Mouse (Mus musculus): Measurements from ENCODE around the gene Map3k12. TPM values are rescaled to one million over a fixed set of nuclear protein-coding genes. Genes with fewer than 3 reads are reported as not detected.

Map3k12 gene
- polyA plus RNA-seq, 1 experiment from 2014 or later = 58.3 TPM

DNA sequence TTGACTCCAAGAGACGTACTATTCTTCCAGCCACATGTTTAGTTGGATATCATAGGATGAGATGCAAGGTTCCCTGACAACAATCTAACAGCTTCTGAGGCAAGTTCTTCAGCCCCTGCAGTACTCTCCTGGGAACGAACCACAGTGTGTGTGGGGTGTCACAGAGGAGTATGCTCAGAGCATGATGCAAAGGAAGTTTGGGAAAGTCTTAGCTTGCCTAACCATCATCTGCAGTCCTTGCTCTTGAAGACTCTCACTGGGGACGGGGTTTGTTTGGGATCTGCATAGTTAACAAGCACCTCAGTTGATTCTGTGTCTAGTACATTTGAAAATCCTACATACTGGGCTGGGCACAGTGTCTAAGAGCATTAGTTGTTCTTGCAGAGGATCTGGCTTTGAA lies 8.5 kb downstream of the Map3k12 start:
- no peak overlapping the region for H3K9ac ChIP-seq
- no peak overlapping the region for H3K27ac ChIP-seq (replicated peaks)
- no peak overlapping the region for H3K4me2 ChIP-seq
- H3K36me3 ChIP-seq = peaks cover 30% of the 10 kb centered on the region
- ATAC-seq (ENCODE audit: low FRiP score, low read depth) = no peak
- WGBS = 91% methylated on average over 3 of the region's 3 CpGs
- H3K27me3 ChIP-seq = no peaks in the 10 kb centered on the region
- H3K4me3 ChIP-seq = no peak overlapping the region
- no peaks in the 10 kb centered on the region for H3K9me3 ChIP-seq
- H3K4me1 ChIP-seq (replicated peaks) = peaks cover 49% of the 10 kb centered on the region

DNA sequence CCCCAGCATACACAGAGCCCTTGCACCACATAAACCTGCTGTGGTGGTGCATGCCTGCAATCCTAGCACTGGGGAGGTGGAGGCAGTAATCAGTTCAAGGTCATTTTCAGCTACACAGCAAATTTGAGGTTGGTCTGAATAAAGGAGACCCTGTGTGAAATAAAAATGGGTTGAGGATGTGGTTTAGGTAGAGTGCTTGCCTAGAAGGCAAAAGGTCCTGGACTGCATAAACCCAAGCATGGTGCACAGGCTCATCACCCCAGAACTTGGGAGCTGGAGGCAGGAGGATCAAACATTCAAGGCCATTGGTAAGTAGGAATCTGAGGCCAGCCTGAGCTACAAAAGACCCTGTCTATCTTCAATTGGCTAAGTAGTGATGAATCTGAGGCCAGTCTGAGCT lies 9.3 kb downstream of the Map3k12 start:
- Histone ChIP-seq H3K9me3 (no peaks in the 10 kb centered on the region), H3K4me1 (replicated peaks) (peaks cover 42% of the 10 kb centered on the region), H3K27ac (replicated peaks) (no peak overlapping the region), H3K9ac (no peak overlapping the region), H3K4me3 (no peak overlapping the region), H3K36me3 (peaks cover 38% of the 10 kb centered on the region), H3K27me3 (no peaks in the 10 kb centered on the region), H3K4me2 (no peak overlapping the region)
- no peak for ATAC-seq (ENCODE audit: low FRiP score, low read depth)

DNA sequence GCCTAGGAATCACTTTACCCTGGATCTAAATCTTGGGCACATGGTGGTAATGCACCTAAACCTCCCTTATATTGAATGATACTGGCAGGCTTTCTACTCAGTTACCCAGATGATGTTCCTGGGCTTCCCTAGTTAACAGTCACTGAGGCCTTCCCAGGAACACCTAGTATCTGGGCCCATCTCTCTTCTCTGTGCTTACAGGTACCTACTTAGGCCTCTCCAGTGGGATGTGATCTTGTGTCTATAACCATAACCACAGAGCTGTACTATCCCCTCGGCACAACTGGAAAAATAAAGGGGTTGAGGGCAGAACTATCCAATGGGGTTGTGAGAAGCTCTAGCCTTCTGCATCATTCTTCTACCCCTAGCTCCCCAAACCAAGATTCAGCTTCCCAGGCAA lies 10.0 kb downstream of the Map3k12 start:
- WGBS = 94% methylated on average over 1 of the region's 1 CpGs
- Histone ChIP-seq H3K27ac (replicated peaks) (no peak overlapping the region), H3K27me3 (no peaks in the 10 kb centered on the region), H3K9me3 (no peaks in the 10 kb centered on the region), H3K4me1 (replicated peaks) (peaks cover 35% of the 10 kb centered on the region), H3K4me2 (no peak overlapping the region), H3K9ac (no peak overlapping the region), H3K4me3 (no peak overlapping the region), H3K36me3 (peaks cover 45% of the 10 kb centered on the region)
- no peak for ATAC-seq (ENCODE audit: low FRiP score, low read depth)

DNA sequence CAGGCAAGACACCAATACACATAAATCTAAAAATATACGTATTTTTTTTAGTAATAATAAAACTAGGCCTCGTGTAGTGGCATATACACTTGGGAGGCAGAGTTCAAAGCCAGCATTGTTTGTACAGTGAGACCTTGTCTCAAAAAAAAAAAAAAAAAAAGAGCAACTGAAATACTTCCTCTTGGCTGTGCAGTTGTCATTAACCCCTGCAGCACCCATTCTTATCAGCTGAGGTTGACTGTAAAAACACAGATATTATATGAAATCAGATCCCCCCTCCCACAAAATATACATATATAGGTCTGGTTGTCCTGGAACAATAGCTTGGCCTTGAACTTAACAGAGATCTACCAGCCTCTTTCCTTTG lies 10.4 kb downstream of the Map3k12 start:
- no peak overlapping the region for H3K9ac ChIP-seq
- 60% methylated on average over 2 of the region's 2 CpGs for WGBS
- no peaks in the 10 kb centered on the region for H3K27me3 ChIP-seq
- no peak overlapping the region for H3K4me3 ChIP-seq
- no peak overlapping the region for H3K27ac ChIP-seq (replicated peaks)
- H3K36me3 ChIP-seq = peaks cover 49% of the 10 kb centered on the region
- H3K4me1 ChIP-seq (replicated peaks) = peaks cover 31% of the 10 kb centered on the region
- H3K9me3 ChIP-seq = no peaks in the 10 kb centered on the region
- no peak overlapping the region for H3K4me2 ChIP-seq
- no peak for ATAC-seq (ENCODE audit: low FRiP score, low read depth)

DNA sequence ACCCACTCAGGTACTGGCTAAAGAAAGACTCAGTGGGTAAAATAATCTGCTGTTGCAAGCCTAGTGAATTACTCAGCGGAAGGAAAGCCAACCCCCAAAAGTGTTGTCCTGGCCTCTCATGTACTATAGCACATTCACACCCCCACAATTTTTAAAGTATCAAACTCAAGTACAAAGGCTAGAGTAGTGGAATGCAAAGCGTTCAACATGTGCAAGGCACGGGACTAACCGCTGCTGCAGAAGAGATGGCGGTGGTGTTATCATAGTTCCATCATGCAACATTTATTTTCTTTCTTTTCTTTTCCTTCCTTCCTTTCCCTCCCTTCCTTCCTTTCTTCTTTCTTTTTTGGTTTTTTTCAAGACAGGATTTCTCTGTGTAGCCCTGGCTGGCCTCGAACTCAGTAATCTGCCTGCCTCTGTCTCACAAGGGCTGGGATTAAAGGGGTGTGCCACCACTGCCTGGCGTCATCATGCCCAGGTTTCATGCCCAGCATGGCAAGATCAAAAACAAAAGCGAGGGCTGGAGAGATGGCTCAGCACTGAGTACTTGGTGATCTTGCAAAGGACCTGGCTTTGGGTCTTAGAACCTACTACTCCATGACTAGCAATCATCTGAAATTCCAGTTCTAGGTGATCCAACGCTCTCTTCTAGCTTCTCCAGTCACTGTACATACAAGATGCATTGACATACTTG lies 10.9 kb downstream of the Map3k12 start:
- Histone ChIP-seq H3K9me3 (no peaks in the 10 kb centered on the region), H3K4me2 (no peak overlapping the region), H3K27ac (replicated peaks) (no peak overlapping the region), H3K4me1 (replicated peaks) (peaks cover 26% of the 10 kb centered on the region), H3K27me3 (no peaks in the 10 kb centered on the region), H3K4me3 (no peak overlapping the region), H3K36me3 (peaks cover 54% of the 10 kb centered on the region), H3K9ac (no peak overlapping the region)
- 85% methylated on average over 9 of the region's 9 CpGs for WGBS
- ATAC-seq (ENCODE audit: low FRiP score, low read depth) = no peak

DNA sequence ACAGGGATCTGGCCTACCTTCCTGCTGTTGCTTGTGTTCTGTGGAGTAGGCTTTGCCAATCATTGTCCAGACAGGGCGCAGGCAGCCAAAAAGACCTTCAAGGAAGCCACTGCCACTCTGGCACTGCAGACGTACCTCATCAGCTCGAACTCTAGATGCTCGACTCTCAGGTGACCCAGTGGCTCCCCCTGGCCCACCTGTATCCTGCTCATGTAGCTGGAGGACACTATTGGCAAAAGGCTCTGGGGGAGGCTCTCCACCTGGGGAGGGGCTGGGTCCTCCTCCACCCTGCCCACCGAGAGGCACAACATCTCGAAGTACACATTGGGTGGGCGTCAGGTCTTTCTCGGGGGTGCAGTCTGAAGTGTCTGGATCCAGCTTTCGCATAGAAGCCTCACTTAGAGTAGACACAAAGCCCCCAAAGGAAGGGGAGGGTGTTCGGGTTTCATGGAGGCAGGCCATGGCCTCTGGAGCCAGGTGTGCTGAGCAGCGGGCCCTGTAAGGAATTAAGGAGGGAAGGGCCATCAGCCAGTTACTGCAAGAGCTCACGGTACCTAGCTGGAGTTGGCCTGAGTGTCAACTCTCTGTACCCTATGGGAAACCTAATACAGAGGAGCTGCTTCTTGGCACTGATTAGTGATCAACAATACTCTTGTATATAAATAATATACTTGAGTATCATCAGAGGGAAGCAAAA lies 11.6 kb downstream of the Map3k12 start:
- 75% methylated on average over 12 of the region's 12 CpGs for WGBS
- no peaks in the 10 kb centered on the region for H3K9me3 ChIP-seq
- no peaks in the 10 kb centered on the region for H3K27me3 ChIP-seq
- H3K4me1 ChIP-seq (replicated peaks) = peaks cover 20% of the 10 kb centered on the region
- no peak overlapping the region for H3K4me2 ChIP-seq
- H3K4me3 ChIP-seq = no peak overlapping the region
- ATAC-seq (ENCODE audit: low FRiP score, low read depth) = no peak
- H3K9ac ChIP-seq = no peak overlapping the region
- peaks cover 61% of the 10 kb centered on the region for H3K36me3 ChIP-seq
- H3K27ac ChIP-seq (replicated peaks) = no peak overlapping the region

DNA sequence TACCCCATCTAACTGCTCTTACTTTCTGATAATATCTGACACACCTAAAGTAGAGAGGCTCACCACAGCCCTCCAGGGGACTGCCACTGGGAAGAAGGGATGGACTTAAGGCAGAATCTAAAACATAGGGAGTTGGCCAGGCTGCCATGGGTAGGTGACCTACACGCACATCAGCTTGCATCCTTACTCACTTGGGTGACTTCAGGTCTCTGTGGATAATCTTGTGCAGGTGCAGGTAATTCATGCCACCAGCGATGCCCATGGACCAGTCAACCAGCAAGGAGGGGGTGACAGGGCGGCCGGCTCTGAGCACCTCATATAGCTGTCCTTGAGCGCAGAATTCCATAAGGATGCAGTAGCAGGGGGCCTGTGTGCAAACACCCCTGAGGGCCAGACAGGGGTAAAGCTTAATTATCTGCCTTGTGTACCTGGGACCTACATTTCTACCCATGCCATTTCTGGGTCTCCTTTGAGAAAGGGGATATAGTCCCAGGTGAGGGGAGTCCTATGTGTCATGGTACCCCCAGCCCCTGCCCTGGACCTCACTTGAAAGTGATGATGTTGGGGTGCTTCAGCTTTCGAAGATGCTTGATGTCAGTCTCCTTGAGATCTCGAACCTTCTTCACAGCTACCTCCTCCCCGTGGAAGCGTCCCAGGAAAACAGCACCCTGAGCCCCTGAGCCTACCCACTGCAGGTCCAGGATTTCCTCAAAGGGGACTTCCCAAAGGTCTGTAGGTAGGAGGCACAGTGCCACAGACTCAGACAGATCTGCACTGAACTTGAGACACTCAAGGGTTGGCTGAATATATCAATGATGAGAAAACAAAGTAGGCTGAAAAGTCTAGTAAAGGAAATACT lies 12.7 kb downstream of the Map3k12 start:
- Histone ChIP-seq H3K27me3 (no peaks in the 10 kb centered on the region), H3K36me3 (peaks cover 72% of the 10 kb centered on the region), H3K9me3 (no peaks in the 10 kb centered on the region), H3K9ac (no peak overlapping the region), H3K4me3 (no peak overlapping the region), H3K4me1 (replicated peaks) (peaks cover 10% of the 10 kb centered on the region), H3K27ac (replicated peaks) (no peak overlapping the region), H3K4me2 (no peak overlapping the region)
- WGBS = 90% methylated on average over 9 of the region's 9 CpGs
- ATAC-seq (ENCODE audit: low FRiP score, low read depth) = no peak

DNA sequence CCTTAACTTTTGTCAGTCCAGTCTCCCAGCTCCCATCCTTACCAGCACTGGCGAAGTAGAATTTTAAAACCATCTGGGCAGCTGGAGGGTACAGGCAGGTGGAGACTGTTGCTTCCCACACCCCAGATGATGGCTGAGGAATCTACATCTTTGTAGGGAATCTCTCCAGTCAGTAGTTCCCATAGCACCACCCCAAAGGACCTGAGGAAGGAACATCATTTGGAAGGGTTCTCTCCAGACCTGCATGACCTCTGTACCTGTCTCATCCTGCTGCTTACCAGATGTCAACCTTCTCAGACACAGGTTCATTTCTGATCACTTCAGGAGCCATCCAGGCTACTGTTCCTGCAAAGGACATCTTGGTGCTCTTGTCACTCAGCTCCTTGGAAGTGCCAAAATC lies 13.4 kb downstream of the Map3k12 start, which contains the start of gene Gm10337:
Gene Gm10337 (plus strand): TSS at position 276 of the 400 bp plus-strand sequence.
- H3K4me2 ChIP-seq = no peak within 1 kb of the TSS
- peaks cover 75% of the 10 kb centered on the region for H3K36me3 ChIP-seq
- peaks cover 3% of the 10 kb centered on the region; the same call in 1 of the 2 replicates for H3K4me1 ChIP-seq (replicated peaks)
- H3K9ac ChIP-seq = no peak within 1 kb of the TSS
- H3K27me3 ChIP-seq = no peaks in the 10 kb centered on the region
- no peak within 1 kb of the TSS for H3K27ac ChIP-seq (replicated peaks)
- ATAC-seq (ENCODE audit: low FRiP score, low read depth) = no peak
- 88% methylated on average over 1 of the region's 1 CpGs for WGBS
- no peaks in the 10 kb centered on the region for H3K9me3 ChIP-seq
- no peak within 1 kb of the TSS for H3K4me3 ChIP-seq

DNA sequence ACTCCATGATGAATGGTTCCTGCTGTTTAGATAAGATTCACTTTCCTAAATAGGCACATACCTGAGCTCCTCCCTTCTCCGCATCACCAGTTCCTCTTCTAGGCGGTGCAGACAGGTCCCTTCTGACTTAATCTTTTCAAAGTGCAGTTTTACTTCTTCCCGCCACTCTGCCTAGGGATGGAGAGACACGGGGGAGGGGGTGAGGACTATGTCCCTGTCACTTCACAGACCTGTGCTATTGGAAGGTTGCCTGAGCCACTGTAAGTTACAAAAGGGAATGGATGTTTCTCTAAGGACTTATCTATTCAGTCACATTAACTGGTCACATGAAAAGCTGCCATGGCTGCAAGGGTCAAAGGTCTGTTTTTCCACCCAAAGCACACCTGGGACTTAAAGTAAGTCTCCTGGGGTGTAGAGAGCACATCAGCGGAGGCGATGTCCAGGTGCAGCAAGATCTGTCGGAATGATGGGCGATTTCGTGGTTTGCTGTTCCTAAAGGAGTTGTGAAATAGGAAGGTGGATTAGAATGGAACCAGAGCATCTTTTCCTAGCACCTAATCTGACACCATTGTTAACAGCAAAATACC lies 14.5 kb downstream of the Map3k12 start:
- WGBS = 82% methylated on average over 9 of the region's 9 CpGs

DNA sequence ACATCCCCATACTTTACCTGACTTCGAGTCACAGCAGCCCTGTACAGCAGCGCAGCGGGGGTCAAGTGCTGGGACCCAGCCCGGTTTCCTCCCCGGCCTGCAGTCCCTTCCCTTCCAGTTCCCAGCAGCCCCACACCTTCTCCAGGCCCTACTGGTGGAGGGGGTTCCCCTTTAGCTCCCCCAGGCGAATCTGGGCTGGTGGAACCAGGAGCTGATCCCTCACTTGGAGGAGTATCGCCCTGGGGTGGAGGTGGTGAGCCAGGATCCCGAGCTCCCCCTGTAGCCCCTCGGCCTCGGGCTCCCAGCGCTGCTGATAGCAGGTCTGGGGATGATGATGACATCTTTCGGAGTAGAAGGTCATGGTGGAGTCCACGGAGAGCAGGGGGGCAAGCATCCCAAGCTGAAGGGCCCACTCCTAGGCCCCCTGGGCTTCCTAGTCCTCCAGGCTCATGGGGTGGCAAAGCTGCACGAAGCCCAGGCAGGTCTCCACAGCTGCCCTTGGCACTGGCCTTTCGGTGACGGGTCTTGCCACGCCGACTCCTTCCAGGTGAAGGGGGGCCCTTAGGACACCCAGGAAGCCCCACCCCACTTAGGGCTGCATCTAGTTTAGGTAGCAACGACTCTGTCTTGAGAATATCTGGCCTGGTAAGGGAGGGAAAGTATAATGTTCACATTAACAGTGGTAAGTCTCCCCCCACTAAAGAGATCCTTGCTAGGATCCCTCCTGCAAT lies 15.6 kb downstream of the Map3k12 start:
- Histone ChIP-seq H3K27ac (replicated peaks) (no peak overlapping the region), H3K36me3 (peaks cover 89% of the 10 kb centered on the region), H3K4me2 (no peak overlapping the region), H3K4me1 (replicated peaks) (no peaks in the 10 kb centered on the region), H3K9ac (no peak overlapping the region), H3K4me3 (no peak overlapping the region), H3K27me3 (no peaks in the 10 kb centered on the region), H3K9me3 (no peaks in the 10 kb centered on the region)
- no peak for ATAC-seq (ENCODE audit: low FRiP score, low read depth)
- 89% methylated on average over 19 of the region's 19 CpGs for WGBS

More for the DNA sequence above, 14.5 kb downstream of the Map3k12 start:
- Histone ChIP-seq H3K36me3 (peaks cover 80% of the 10 kb centered on the region), H3K27ac (replicated peaks) (no peak overlapping the region), H3K4me3 (no peak overlapping the region), H3K9me3 (no peaks in the 10 kb centered on the region), H3K4me1 (replicated peaks) (no peaks in the 10 kb centered on the region), H3K4me2 (no peak overlapping the region), H3K9ac (no peak overlapping the region), H3K27me3 (no peaks in the 10 kb centered on the region)
- ATAC-seq (ENCODE audit: low FRiP score, low read depth) = no peak

DNA sequence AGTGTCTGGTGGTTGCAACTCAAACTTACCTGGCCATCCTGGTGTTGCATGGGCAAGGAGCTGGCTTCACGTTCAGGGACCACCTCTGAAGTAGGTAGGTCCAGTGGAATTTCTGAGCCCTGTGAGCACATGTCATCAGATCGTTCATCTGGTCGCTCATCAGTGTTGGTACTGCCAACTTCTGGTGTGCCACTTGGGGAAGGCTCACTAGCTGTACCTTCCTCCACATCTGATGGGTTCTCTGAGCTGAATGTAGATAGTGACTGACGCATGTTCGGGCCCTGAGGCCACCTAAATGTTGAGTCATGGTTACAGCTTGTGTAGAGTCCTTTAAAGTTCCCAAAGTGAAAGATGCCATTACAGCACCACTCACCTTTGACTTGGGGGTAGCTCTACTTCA lies 16.4 kb downstream of the Map3k12 start:
- H3K4me3 ChIP-seq = no peak overlapping the region
- H3K36me3 ChIP-seq = peaks cover 86% of the 10 kb centered on the region
- H3K9me3 ChIP-seq = no peaks in the 10 kb centered on the region
- H3K4me2 ChIP-seq = no peak overlapping the region
- WGBS = 87% methylated on average over 5 of the region's 5 CpGs
- H3K27me3 ChIP-seq = no peaks in the 10 kb centered on the region
- H3K4me1 ChIP-seq (replicated peaks) = no peaks in the 10 kb centered on the region
- ATAC-seq (ENCODE audit: low FRiP score, low read depth) = no peak
- H3K9ac ChIP-seq = no peak overlapping the region
- no peak overlapping the region for H3K27ac ChIP-seq (replicated peaks)

All from hindbrain, embryonic 15.5 days (tissue).